Mouse (Mus musculus): Measurements from ENCODE around the gene Mageb16.

Mageb16 gene

DNA sequence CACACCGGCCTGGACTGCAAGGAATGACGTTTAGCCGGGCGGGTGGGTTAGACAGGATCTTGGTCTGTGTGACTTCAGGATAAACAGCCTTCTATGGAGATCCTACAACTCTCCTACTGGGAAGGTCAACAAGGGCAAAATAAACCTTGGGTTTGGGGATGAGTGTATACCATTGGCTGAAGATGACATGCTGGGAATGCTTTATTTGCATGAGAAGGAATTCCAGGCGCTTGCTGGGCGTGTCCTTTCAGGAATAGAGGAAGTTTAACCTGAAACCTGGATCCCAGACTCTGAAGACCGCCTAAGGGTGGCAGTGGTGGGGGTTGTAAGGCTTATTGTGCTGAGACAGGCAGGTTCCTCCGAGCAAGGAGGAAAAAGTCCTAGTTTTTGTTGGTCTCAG lies at the start of gene Mageb16:
TSS of gene Mageb16 (minus strand) at position 25 of the 400 bp plus-strand sequence.
- DNase-seq (ENCODE audit: low spot score), result no peak

DNA sequence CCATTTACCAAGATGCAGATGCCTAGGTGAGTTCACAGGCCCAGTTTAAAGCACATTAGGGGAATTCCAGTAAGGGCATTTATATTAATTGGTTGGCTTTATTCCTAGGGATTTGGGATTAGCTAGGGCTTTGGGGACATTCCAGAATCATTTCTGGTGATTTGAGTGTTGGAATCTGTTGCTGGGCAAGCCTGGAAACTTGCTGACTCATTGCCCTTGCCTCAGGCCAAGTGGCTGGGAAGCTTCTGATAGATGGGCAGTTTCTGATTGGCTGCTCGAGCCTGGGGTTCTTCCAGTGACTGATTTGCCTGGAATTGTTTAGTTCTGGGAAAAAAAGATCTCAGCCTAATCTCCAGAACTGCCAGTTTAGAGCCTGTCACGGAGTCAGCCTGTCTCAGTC lies 20.1 kb downstream of the Mageb16 start:
- peak; percentile 4 for DNase-seq (ENCODE audit: low spot score)

DNA sequence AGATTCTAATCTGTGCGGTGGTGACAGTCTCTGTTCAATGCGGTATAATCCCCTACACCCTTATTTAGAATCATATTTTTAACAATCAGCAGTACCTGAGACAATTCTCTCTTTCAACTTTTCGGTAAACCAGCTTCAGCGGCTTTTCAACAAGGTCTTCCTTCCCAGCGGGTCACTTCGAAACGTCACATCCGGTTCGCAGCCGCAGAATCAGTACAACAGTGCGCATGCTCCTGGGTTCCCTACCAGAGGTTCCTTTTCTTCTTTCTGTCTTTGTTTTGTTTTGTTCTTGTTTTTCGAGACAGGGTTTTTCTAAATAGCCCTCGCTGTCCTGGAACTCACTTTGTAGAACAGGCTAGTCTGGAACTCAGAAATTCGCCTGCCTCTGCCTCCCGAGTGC lies 35.8 kb downstream of the Mageb16 start:
- no peak for DNase-seq (ENCODE audit: low spot score)

DNA sequence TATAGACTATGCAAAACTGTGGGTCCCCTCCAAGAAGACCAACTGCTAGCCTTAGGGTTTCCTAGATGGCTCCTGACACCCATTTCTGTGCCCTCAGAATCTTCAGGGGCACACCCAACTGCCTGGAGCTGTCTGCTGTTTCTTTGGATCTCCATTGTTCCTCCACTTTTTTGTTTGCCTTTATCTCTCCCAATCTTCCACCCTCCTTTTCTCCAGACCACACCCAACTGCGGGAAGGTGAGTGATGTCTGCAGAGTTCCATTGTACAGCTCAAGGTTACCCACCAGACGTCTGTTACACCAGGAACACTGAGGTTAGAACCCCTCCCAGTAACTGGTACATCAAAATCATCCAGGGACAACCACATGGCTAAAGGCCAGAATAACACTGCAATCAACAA lies 64.8 kb downstream of the Mageb16 start:
- no peak for DNase-seq (ENCODE audit: low spot score)
